ENCODE assay signal across 15 mouse cellular contexts in the genomic region with DNA sequence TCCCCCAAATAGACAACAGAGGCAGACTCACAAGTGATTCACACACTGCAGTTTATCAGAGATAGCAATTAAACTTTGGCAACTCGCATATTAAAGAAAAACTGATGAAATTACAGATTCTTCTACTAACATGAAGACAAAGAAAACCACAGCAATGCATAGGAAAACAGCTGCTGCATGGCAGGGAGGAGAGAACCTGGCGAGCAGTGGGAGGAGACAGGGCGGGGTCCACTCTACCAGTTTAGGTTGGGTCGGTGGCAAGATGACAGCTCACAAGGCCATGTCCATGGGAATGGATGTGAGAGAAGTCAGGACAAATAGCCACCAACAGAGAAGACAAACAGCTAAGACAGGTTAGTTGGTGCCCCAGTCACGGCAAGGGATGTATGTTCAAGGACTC. TPM values are rescaled to one million over a fixed set of nuclear protein-coding genes. Genes with fewer than 3 reads are reported as not detected.
DNase-seq lines count a peak whose midpoint lies in the region; ATAC-seq and TF ChIP-seq lines count a peak whose summit lies in the region.
"Had no signal": no experiment of that assay in that cellular context is flagged by ENCODE, and none has a peak within 500 bp of the region (broad histone marks: within the 10 kb centered on the region; RNA-seq: fewer than 3 reads in every experiment).

No protein-coding gene starts in this region.

- H3K4me1 ChIP-seq in heart, embryonic 16.5 days (ENCODE audit: control insufficient read depth, insufficient read depth, low read length) = peaks cover 5% of the 10 kb centered on the region; the same call in 1 of the 2 replicates
- peaks cover 22% of the 10 kb centered on the region for H3K4me1 ChIP-seq in limb, embryonic 14.5 days (ENCODE audit: control insufficient read depth, insufficient read depth, low read length)
- H3K4me1 ChIP-seq in forebrain, embryonic 13.5 days = 0 out of 2 replicates have a peak, but pooled peaks cover 7% of the 10 kb centered on the region

- DNase-seq in heart, postnatal 25 days (ENCODE audit: low spot score) = no peak
- peak; percentile 10 to 41 for DNase-seq in spleen, postnatal 10 days (ENCODE audit: low spot score in 2 of 2)
- no peak for DNase-seq in spleen, adult 18-20 months
- DNase-seq in limb, embryonic 14.5 days (ENCODE audit: low spot score) = no peak
- DNase-seq in urinary bladder, postnatal 25 days (ENCODE audit: low spot score) = no peak
- DNase-seq in cerebellum, postnatal 25 days = no peak
- DNase-seq: adrenal gland, adult 2 months; heart, postnatal 14 days; kidney, adult 9 months had no signal

- peaks cover 52% of the 10 kb centered on the region for H3K36me3 ChIP-seq in heart, embryonic 16.5 days (ENCODE audit: control insufficient read depth, insufficient read depth)
- peaks cover 60% of the 10 kb centered on the region for H3K36me3 ChIP-seq in limb, embryonic 14.5 days (ENCODE audit: control insufficient read depth, insufficient read depth, low read length)
- H3K36me3 ChIP-seq in forebrain, embryonic 13.5 days (ENCODE audit: poor library complexity, severe bottlenecking) = peaks cover 27% of the 10 kb centered on the region

- no peak overlapping the region for H3K9ac ChIP-seq in heart, embryonic 16.5 days (ENCODE audit: low read length)
- H3K9ac ChIP-seq in limb, embryonic 14.5 days (ENCODE audit: low read depth, low read length, severe bottlenecking) = no peak overlapping the region
- H3K9ac ChIP-seq in forebrain, embryonic 13.5 days = no peak overlapping the region

- intact Hi-C loops in heart, postnatal 25 days (cut with DNase I) = no loop called here

- no peaks in the 10 kb centered on the region for H3K27me3 ChIP-seq in heart, embryonic 16.5 days (ENCODE audit: control insufficient read depth, insufficient read depth, low read length)
- H3K27me3 ChIP-seq in limb, embryonic 14.5 days (ENCODE audit: control insufficient read depth, insufficient read depth, low read length) = no peaks in the 10 kb centered on the region
- H3K27me3 ChIP-seq in forebrain, embryonic 13.5 days = no peaks in the 10 kb centered on the region

- WGBS in heart, embryonic 16.5 days = 76% methylated on average over 5 of the region's 5 CpGs
- 71% methylated on average over 5 of the region's 5 CpGs for WGBS in limb, embryonic 14.5 days
- WGBS in forebrain, embryonic 13.5 days = 89% methylated on average over 5 of the region's 5 CpGs

- peak overlapping the region; percentile 42; the same call in 1 of the 2 replicates for H3K4me2 ChIP-seq in heart, embryonic 16.5 days (ENCODE audit: low read depth, low read length)
- H3K4me2 ChIP-seq in limb, embryonic 14.5 days (replicated peaks; ENCODE audit: low read depth, low read length, severe bottlenecking) = peak overlapping the region; percentile 42; the same call in 1 of the 2 replicates
- H3K4me2 ChIP-seq in forebrain, embryonic 13.5 days = no peak overlapping the region

- peak overlapping the region; percentile 64; the same call in 1 of the 2 replicates for H3K27ac ChIP-seq in heart, embryonic 16.5 days (ENCODE audit: low read length)
- peak overlapping the region; percentile 83 for H3K27ac ChIP-seq in limb, embryonic 14.5 days (replicated peaks; ENCODE audit: low read depth, low read length)
- no peak overlapping the region for H3K27ac ChIP-seq in forebrain, embryonic 13.5 days

- TF ChIP-seq POLR2A in limb, embryonic 14.5 days (IDR thresholded peaks at IDR 0.05; ENCODE audit: borderline replicate concordance, extremely low read depth, insufficient read depth, insufficient read length) = no peak

- H3K9me3 ChIP-seq in heart, embryonic 16.5 days (replicated peaks; ENCODE audit: control insufficient read depth, low read length) = no peaks in the 10 kb centered on the region
- H3K9me3 ChIP-seq in limb, embryonic 14.5 days (ENCODE audit: control insufficient read depth, low read length) = no peaks in the 10 kb centered on the region
- no peaks in the 10 kb centered on the region for H3K9me3 ChIP-seq in forebrain, embryonic 13.5 days (replicated peaks)

- no peak overlapping the region for H3K4me3 ChIP-seq in heart, embryonic 16.5 days (ENCODE audit: low read length)
- H3K4me3 ChIP-seq in limb, embryonic 14.5 days (replicated peaks; ENCODE audit: low read length) = no peak overlapping the region
- H3K4me3 ChIP-seq in forebrain, embryonic 13.5 days = no peak overlapping the region

- no peak for ATAC-seq in heart, embryonic 16.5 days (replicated peaks; ENCODE audit: extremely low read depth, insufficient read depth, low FRiP score)
- ATAC-seq in limb, embryonic 14.5 days (ENCODE audit: low FRiP score, low read depth) = no peak
- no peak for ATAC-seq in forebrain, embryonic 13.5 days

RNA-seq across cellular contexts. Expression of a gene that starts 28.5 kb away (rescaled TPM):
- not detected in 2 replicates for polyA plus RNA-seq in heart, embryonic 16.5 days (2015; fragmentation: Nextera tagmentation; extraction: Ambion mirVana)
- total RNA-seq in heart, postnatal 25 days (2021) = not detected
- polyA plus RNA-seq in limb, embryonic 14.5 days (2012; rRNA removed) = 0.08 TPM in 1 of 2 replicates, not detected in the other
- polyA plus RNA-seq in limb, embryonic 14.5 days (2014; fragmentation: Nextera tagmentation; extraction: Ambion mirVana) = not detected in 2 replicates
- polyA plus RNA-seq in forebrain, embryonic 13.5 days (2015; fragmentation: Nextera tagmentation; extraction: Ambion mirVana) = not detected in 2 replicates
- total RNA-seq: common myeloid progenitor, adult 5-6 weeks; heart, postnatal 14 days had no signal
- polyA plus RNA-seq: lung, embryonic 16.5 days; small intestine, adult 2 months had no signal

RNA-seq across cellular contexts. Expression of a gene that starts 30.8 kb away (rescaled TPM):
- polyA plus RNA-seq in heart, embryonic 16.5 days (2015; fragmentation: Nextera tagmentation; extraction: Ambion mirVana) = not detected in 2 replicates
- not detected for total RNA-seq in heart, postnatal 25 days (2021)
- polyA plus RNA-seq in limb, embryonic 14.5 days (2012; rRNA removed) = not detected in 2 replicates
- polyA plus RNA-seq in limb, embryonic 14.5 days (2014; fragmentation: Nextera tagmentation; extraction: Ambion mirVana) = not detected in 2 replicates
- not detected in 2 replicates for polyA plus RNA-seq in forebrain, embryonic 13.5 days (2015; fragmentation: Nextera tagmentation; extraction: Ambion mirVana)
- total RNA-seq: adrenal gland, adult 2 months; common myeloid progenitor, adult 5-6 weeks; gastrocnemius, adult 18-20 months; heart, postnatal 14 days had no signal
- polyA plus RNA-seq: adrenal gland, adult 2 months; lung, embryonic 16.5 days had no signal

Comparison
In these comparisons a context has a peak if more than half of its experiments do, and no peak if none do; other contexts are left out.
1. DNase-seq: peak in spleen, postnatal 10 days (2 of 2); none in heart, postnatal 25 days (single experiment), spleen, adult 18-20 months (0 of 2), limb, embryonic 14.5 days (single experiment), urinary bladder, postnatal 25 days (single experiment) and cerebellum, postnatal 25 days (0 of 2).